In genomic region chr9:102122880-102123453, GRCm38 (mm10) we compare ENCODE assay signal across 28 mouse cellular contexts.
DNase-seq lines count a peak whose midpoint lies in the region; ATAC-seq and TF ChIP-seq lines count a peak whose summit lies in the region.
"Had no signal": no experiment of that assay in that cellular context is flagged by ENCODE, and none has a peak within 500 bp of the region (broad histone marks: within the 10 kb centered on the region; RNA-seq: fewer than 3 reads in every experiment).

No protein-coding gene starts in this region.

- DNase-seq in embryo, embryonic 10.5 days (ENCODE audit: low spot score), result peak; percentile 19
- no peak for DNase-seq in embryo, embryonic 10 days (ENCODE audit: low spot score)
- DNase-seq in midbrain, embryonic 10.5 days (ENCODE audit: low spot score), result peak; percentile 34
- DNase-seq in midbrain, postnatal 0 days (ENCODE audit: low spot score), result no peak
- DNase-seq in kidney, adult 18-20 months, result no peak
- no peak for DNase-seq in thymus, postnatal 0 days (ENCODE audit: low spot score)
- DNase-seq: adrenal gland, adult 8-10 months; cerebellum, adult 8-10 months; heart, postnatal 14 days; kidney, adult 9 months; kidney, postnatal 10 days; layer of hippocampus, postnatal 36 days; left cerebral cortex, postnatal 4 days; liver, postnatal 0 days; right cerebral cortex, postnatal 25 days; thymus, postnatal 14 days had no signal

- peak overlapping the region; percentile 70 for H3K27ac ChIP-seq in midbrain, embryonic 10.5 days (replicated peaks)
- H3K27ac ChIP-seq in midbrain, postnatal 0 days (ENCODE audit: low read depth, low read length), result no peak overlapping the region
- H3K27ac ChIP-seq in midbrain, embryonic 13.5 days, result peak overlapping the region; percentile 20
- no peak overlapping the region for H3K27ac ChIP-seq in hindbrain, embryonic 13.5 days
- H3K27ac ChIP-seq: embryonic facial prominence, embryonic 13.5 days; forebrain, embryonic 15.5 days; intestine, embryonic 15.5 days; liver, embryonic 12.5 days; macrophage; stomach, embryonic 15.5 days had no signal

- no peaks in the 10 kb centered on the region for H3K36me3 ChIP-seq in midbrain, embryonic 10.5 days
- H3K36me3 ChIP-seq in midbrain, postnatal 0 days (ENCODE audit: insufficient read depth, low read length), result no peaks in the 10 kb centered on the region
- no peaks in the 10 kb centered on the region for H3K36me3 ChIP-seq in midbrain, embryonic 13.5 days
- no peaks in the 10 kb centered on the region for H3K36me3 ChIP-seq in hindbrain, embryonic 13.5 days
- H3K36me3 ChIP-seq: embryonic facial prominence, embryonic 13.5 days; forebrain, embryonic 15.5 days; hindbrain, embryonic 10.5 days; intestine, embryonic 15.5 days; liver, embryonic 12.5 days; stomach, embryonic 15.5 days had no signal

- no peak overlapping the region for H3K4me2 ChIP-seq in midbrain, postnatal 0 days (ENCODE audit: low read depth, low read length, poor library complexity, severe bottlenecking)
- no peak overlapping the region for H3K4me2 ChIP-seq in midbrain, embryonic 13.5 days (replicated peaks)
- H3K4me2 ChIP-seq in hindbrain, embryonic 13.5 days, result no peak overlapping the region
- H3K4me2 ChIP-seq: embryonic facial prominence, embryonic 13.5 days; forebrain, embryonic 15.5 days; intestine, embryonic 15.5 days; liver, embryonic 12.5 days; stomach, embryonic 15.5 days had no signal

- H3K27me3 ChIP-seq in midbrain, embryonic 10.5 days (ENCODE audit: low read depth, poor library complexity, severe bottlenecking), result peaks cover 61% of the 10 kb centered on the region
- H3K27me3 ChIP-seq in midbrain, postnatal 0 days (ENCODE audit: insufficient read depth, low read length), result no peaks in the 10 kb centered on the region
- H3K27me3 ChIP-seq in midbrain, embryonic 13.5 days, result peaks cover 4% of the 10 kb centered on the region; the same call in 1 of the 2 replicates
- no peaks in the 10 kb centered on the region for H3K27me3 ChIP-seq in hindbrain, embryonic 13.5 days
- H3K27me3 ChIP-seq: CH12.LX; embryonic facial prominence, embryonic 13.5 days; forebrain, embryonic 15.5 days; intestine, embryonic 15.5 days; liver, embryonic 12.5 days; stomach, embryonic 15.5 days had no signal

- no peak overlapping the region for H3K9ac ChIP-seq in midbrain, postnatal 0 days (replicated peaks; ENCODE audit: low read length, poor library complexity, severe bottlenecking)
- H3K9ac ChIP-seq in midbrain, embryonic 13.5 days (replicated peaks), result no peak overlapping the region
- H3K9ac ChIP-seq in hindbrain, embryonic 13.5 days, result no peak overlapping the region
- H3K9ac ChIP-seq: embryonic facial prominence, embryonic 13.5 days; forebrain, embryonic 15.5 days; intestine, embryonic 15.5 days; liver, embryonic 12.5 days; liver, postnatal 0 days; stomach, embryonic 15.5 days had no signal

- 13% methylated on average over 4 of the region's 4 CpGs for WGBS in midbrain, embryonic 10.5 days
- WGBS in midbrain, postnatal 0 days, result 13% methylated on average over 4 of the region's 4 CpGs
- WGBS in midbrain, embryonic 13.5 days, result 7% methylated on average over 4 of the region's 4 CpGs
- 46% methylated on average over 4 of the region's 4 CpGs for WGBS in hindbrain, embryonic 13.5 days

- H3K4me3 ChIP-seq in midbrain, embryonic 10.5 days, result no peak overlapping the region
- no peak overlapping the region for H3K4me3 ChIP-seq in midbrain, postnatal 0 days (ENCODE audit: low read depth, low read length)
- H3K4me3 ChIP-seq in midbrain, embryonic 13.5 days (replicated peaks), result no peak overlapping the region
- no peak overlapping the region for H3K4me3 ChIP-seq in hindbrain, embryonic 13.5 days
- H3K4me3 ChIP-seq: embryonic facial prominence, embryonic 13.5 days; erythroblast, embryonic 14.5 days; forebrain, embryonic 15.5 days; hindbrain, embryonic 10.5 days; intestine, embryonic 15.5 days; liver, embryonic 12.5 days; stomach, embryonic 15.5 days had no signal

- TF ChIP-seq CTCF in midbrain, postnatal 0 days (IDR thresholded peaks at IDR 0.05), result no peak

- H3K4me1 ChIP-seq in midbrain, embryonic 10.5 days, result peaks cover 57% of the 10 kb centered on the region
- H3K4me1 ChIP-seq in midbrain, postnatal 0 days (ENCODE audit: insufficient read depth, low read length), result peaks cover 16% of the 10 kb centered on the region; the same call in 1 of the 2 replicates
- H3K4me1 ChIP-seq in midbrain, embryonic 13.5 days (replicated peaks), result peaks cover 55% of the 10 kb centered on the region
- H3K4me1 ChIP-seq in hindbrain, embryonic 13.5 days (replicated peaks), result peaks cover 46% of the 10 kb centered on the region
- H3K4me1 ChIP-seq: intestine, embryonic 15.5 days; liver, embryonic 12.5 days; stomach, embryonic 15.5 days had no signal

- ATAC-seq in midbrain, postnatal 0 days (ENCODE audit: low FRiP score), result no peak
- ATAC-seq in midbrain, embryonic 13.5 days, result peak; percentile 76
- ATAC-seq in hindbrain, embryonic 13.5 days (ENCODE audit: low FRiP score), result no peak
- ATAC-seq: forebrain, embryonic 15.5 days; hindbrain, embryonic 16.5 days; intestine, embryonic 15.5 days; liver, embryonic 12.5 days; liver, postnatal 0 days had no signal

- H3K9me3 ChIP-seq in midbrain, embryonic 10.5 days (replicated peaks), result no peaks in the 10 kb centered on the region; the same call in 1 of the 2 replicates
- no peaks in the 10 kb centered on the region for H3K9me3 ChIP-seq in midbrain, postnatal 0 days (ENCODE audit: low read length)
- no peaks in the 10 kb centered on the region for H3K9me3 ChIP-seq in midbrain, embryonic 13.5 days
- no peaks in the 10 kb centered on the region for H3K9me3 ChIP-seq in hindbrain, embryonic 13.5 days
- H3K9me3 ChIP-seq: embryonic facial prominence, embryonic 13.5 days; forebrain, embryonic 15.5 days; hindbrain, embryonic 10.5 days; intestine, embryonic 15.5 days; liver, embryonic 12.5 days; stomach, embryonic 15.5 days had no signal

Comparison
In these comparisons a context has a peak if more than half of its experiments do, and no peak if none do; other contexts are left out.
1. DNase-seq: peak in embryo, embryonic 10.5 days (single experiment) and midbrain, embryonic 10.5 days (single experiment); none in embryo, embryonic 10 days (single experiment), midbrain, postnatal 0 days (single experiment), kidney, adult 18-20 months (single experiment) and thymus, postnatal 0 days (single experiment).
2. H3K27ac ChIP-seq: peak in midbrain, embryonic 10.5 days (single experiment) and midbrain, embryonic 13.5 days (single experiment); none in midbrain, postnatal 0 days (single experiment) and hindbrain, embryonic 13.5 days (single experiment).